Mouse (Mus musculus): ENCODE measurements around the gene Ckap4. TPM values are rescaled to one million over a fixed set of nuclear protein-coding genes. Genes with fewer than 3 reads are reported as not detected.

The Ckap4 gene
- polyA plus RNA-seq, 1 experiment, result 10.5 TPM

DNA sequence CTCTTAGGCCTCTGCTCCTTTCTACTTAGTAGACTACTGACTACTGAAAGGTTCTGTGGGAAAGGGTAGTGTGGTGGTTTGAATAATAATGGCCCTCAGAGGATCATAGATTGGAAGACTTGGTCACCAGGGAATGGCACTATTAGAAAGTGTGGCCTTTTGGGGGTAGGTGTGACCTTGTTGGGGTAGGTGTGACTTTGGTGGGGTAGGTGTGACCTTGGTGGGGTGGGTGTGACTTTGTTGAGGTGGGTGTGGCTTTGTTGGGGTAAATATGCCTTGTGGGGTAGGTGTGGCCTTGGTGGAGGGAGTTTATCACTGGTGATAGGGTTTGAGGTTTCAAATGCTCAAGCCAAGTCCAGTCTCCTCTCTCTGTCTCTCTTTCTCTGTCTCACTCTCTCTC lies 21.1 kb downstream of the Ckap4 start:
- Histone ChIP-seq H3K36me3 (ENCODE audit: control insufficient read depth, insufficient read depth, low read length) (no peaks in the 10 kb centered on the region), H3K27me3 (ENCODE audit: control insufficient read depth, insufficient read depth, low read length) (no peaks in the 10 kb centered on the region), H3K4me3 (ENCODE audit: extremely low read depth, insufficient read depth, insufficient read length) (no peak overlapping the region), H3K4me1 (ENCODE audit: control insufficient read depth, insufficient read depth, insufficient read length) (peaks cover 18% of the 10 kb centered on the region), H3K27ac (ENCODE audit: insufficient read depth, low read length) (no peak overlapping the region)
- DNase-seq (ENCODE audit: low read depth in 1 of 2, low spot score in 2 of 2), result no peak
- TF ChIP-seq POLR2A (IDR thresholded peaks at IDR 0.05; ENCODE audit: low read depth, low read length), result no peak
- no peak for TF ChIP-seq CTCF (IDR thresholded peaks at IDR 0.05; ENCODE audit: extremely low read depth, insufficient read depth, insufficient read length, insufficient replicate concordance)

DNA sequence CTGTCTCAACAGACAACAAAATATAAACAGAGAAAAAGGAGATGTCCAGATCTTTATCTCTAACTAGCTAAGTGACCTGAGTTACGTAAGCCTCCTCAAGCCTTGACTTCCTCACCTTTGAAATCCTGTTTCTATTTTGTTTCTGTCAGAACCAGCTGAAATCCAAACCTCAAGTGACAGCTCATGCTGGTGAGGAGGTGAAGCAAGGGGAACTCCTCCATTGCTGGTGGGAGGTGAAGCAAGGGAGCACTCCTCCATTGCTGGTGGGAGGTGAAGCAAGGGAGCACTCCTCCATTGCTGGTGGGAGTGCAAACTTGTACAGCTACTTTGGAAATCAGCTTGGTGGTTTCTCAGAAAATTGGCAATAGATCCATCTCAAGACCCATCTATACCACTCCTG lies 25.3 kb downstream of the Ckap4 start:
- DNase-seq (ENCODE audit: low read depth in 1 of 2, low spot score in 2 of 2), result no peak
- Histone ChIP-seq H3K4me1 (ENCODE audit: control insufficient read depth, insufficient read depth, insufficient read length) (no peaks in the 10 kb centered on the region), H3K36me3 (ENCODE audit: control insufficient read depth, insufficient read depth, low read length) (no peaks in the 10 kb centered on the region), H3K27me3 (ENCODE audit: control insufficient read depth, insufficient read depth, low read length) (no peaks in the 10 kb centered on the region), H3K27ac (ENCODE audit: insufficient read depth, low read length) (no peak overlapping the region), H3K4me3 (ENCODE audit: extremely low read depth, insufficient read depth, insufficient read length) (no peak overlapping the region)
- TF ChIP-seq CTCF (IDR thresholded peaks at IDR 0.05; ENCODE audit: extremely low read depth, insufficient read depth, insufficient read length, insufficient replicate concordance) (no peak), POLR2A (IDR thresholded peaks at IDR 0.05; ENCODE audit: low read depth, low read length) (no peak)
- WGBS, result 76% methylated on average over 1 of the region's 1 CpGs

GRCm38 (mm10) chr10:84498867-84499266 lies 35.0 kb downstream of the Ckap4 start:
- H3K36me3 ChIP-seq (ENCODE audit: control insufficient read depth, insufficient read depth, low read length), result no peaks in the 10 kb centered on the region
- H3K27me3 ChIP-seq (ENCODE audit: control insufficient read depth, insufficient read depth, low read length), result no peaks in the 10 kb centered on the region
- DNase-seq (ENCODE audit: low read depth in 1 of 2, low spot score in 2 of 2), result no peak
- WGBS, result 30% methylated on average over 2 of the region's 2 CpGs
- H3K4me3 ChIP-seq (ENCODE audit: extremely low read depth, insufficient read depth, insufficient read length), result no peak overlapping the region
- no peak overlapping the region for H3K27ac ChIP-seq (ENCODE audit: insufficient read depth, low read length)
- TF ChIP-seq POLR2A (IDR thresholded peaks at IDR 0.05; ENCODE audit: low read depth, low read length) (no peak), CTCF (IDR thresholded peaks at IDR 0.05; ENCODE audit: extremely low read depth, insufficient read depth, insufficient read length, insufficient replicate concordance) (no peak)
- no peaks in the 10 kb centered on the region for H3K4me1 ChIP-seq (ENCODE audit: control insufficient read depth, insufficient read depth, insufficient read length)

DNA sequence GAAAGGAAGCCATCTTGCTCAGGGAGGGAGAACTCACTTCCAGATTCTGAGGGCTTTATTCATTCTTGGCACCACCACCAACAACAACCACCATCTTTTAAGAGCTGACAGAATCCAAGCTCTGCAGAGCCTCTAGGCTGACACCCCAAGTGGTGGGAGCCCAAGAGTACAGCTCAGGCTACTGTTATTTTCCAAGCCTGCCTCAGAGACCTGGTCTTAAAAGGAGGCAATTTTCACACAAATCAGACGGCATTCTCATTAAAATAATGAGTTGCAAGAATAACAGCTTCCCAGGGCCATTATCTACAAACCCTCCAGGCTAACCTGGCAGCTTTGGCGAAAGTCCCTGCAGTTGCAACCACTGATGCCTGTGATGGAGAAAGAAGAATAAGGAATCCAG lies 37.1 kb downstream of the Ckap4 start:
- no peak for DNase-seq (ENCODE audit: low read depth in 1 of 2, low spot score in 2 of 2)
- 77% methylated on average over 2 of the region's 2 CpGs for WGBS
- Histone ChIP-seq H3K27me3 (ENCODE audit: control insufficient read depth, insufficient read depth, low read length) (no peaks in the 10 kb centered on the region), H3K4me3 (ENCODE audit: extremely low read depth, insufficient read depth, insufficient read length) (no peak overlapping the region), H3K27ac (ENCODE audit: insufficient read depth, low read length) (no peak overlapping the region), H3K4me1 (ENCODE audit: control insufficient read depth, insufficient read depth, insufficient read length) (no peaks in the 10 kb centered on the region), H3K36me3 (ENCODE audit: control insufficient read depth, insufficient read depth, low read length) (no peaks in the 10 kb centered on the region)
- TF ChIP-seq CTCF (IDR thresholded peaks at IDR 0.05; ENCODE audit: extremely low read depth, insufficient read depth, insufficient read length, insufficient replicate concordance) (no peak), POLR2A (IDR thresholded peaks at IDR 0.05; ENCODE audit: low read depth, low read length) (no peak)

DNA sequence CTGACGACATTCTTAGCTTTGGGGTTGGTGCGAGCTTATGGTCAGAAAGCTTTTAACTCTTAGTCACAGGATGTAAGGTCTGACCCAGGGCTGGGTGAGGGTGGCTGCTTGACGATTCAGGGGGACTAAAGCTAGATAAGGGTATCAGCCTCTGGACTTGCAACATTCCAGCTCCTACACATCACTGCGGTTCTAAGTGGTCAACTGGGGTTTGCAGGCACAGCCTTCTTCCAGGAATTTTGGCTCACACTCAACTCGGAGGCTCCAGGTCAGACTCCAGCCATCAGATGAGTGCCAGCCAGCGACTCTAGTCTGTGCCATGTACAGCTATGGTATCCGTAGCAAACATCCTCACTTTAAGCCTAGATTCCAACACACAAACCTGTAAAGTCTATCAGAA lies 39.4 kb downstream of the Ckap4 start:
- 86% methylated on average over 7 of the region's 7 CpGs for WGBS
- TF ChIP-seq POLR2A (IDR thresholded peaks at IDR 0.05; ENCODE audit: low read depth, low read length), result no peak
- TF ChIP-seq CTCF (IDR thresholded peaks at IDR 0.05; ENCODE audit: extremely low read depth, insufficient read depth, insufficient read length, insufficient replicate concordance), result no peak
- no peak for DNase-seq (ENCODE audit: low read depth in 1 of 2, low spot score in 2 of 2)
- Histone ChIP-seq H3K4me1 (ENCODE audit: control insufficient read depth, insufficient read depth, insufficient read length) (no peaks in the 10 kb centered on the region), H3K27me3 (ENCODE audit: control insufficient read depth, insufficient read depth, low read length) (no peaks in the 10 kb centered on the region), H3K4me3 (ENCODE audit: extremely low read depth, insufficient read depth, insufficient read length) (no peak overlapping the region), H3K36me3 (ENCODE audit: control insufficient read depth, insufficient read depth, low read length) (no peaks in the 10 kb centered on the region), H3K27ac (ENCODE audit: insufficient read depth, low read length) (no peak overlapping the region)

DNA sequence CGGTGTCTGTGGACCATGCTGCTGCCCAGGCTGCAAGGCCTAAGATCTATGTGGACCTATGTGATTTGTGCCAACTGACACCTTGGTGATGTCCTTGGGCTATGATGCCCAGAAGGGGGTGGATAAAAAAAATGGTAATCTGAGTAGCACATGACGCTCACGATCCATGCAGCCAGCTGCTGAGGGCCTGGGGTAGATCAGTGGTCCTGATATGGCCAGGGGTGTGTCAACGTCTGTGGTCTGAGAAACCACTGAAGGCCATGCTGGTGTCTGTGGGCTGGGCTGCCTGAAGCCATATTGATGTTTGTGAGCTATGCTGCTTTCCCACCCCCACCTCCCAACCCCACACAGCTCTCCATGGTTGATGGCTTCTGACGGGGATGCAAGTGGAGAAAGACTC lies 43.7 kb downstream of the Ckap4 start:
- no peak overlapping the region for H3K27ac ChIP-seq (ENCODE audit: insufficient read depth, low read length)
- 74% methylated on average over 5 of the region's 5 CpGs for WGBS
- no peak for DNase-seq (ENCODE audit: low read depth in 1 of 2, low spot score in 2 of 2)

DNA sequence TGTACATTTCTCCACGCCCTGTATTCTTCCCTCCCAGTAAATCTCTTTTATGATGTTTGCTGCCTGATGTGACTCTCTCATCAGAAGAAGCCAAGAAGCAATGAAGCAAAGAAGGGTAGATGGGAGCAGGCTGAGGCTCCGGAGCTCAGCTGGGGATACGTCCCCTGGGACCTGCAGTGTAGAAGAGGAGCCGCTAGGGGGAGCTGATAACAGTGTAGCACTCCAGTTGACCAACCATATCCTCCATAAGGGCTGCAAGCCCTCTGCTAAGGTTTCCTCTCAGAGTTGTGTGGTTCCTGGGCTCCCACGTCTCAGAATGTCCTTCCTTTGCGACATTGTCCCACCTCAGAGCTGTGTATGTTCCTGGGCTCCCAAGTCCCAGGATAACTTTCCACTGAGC lies 45.5 kb downstream of the Ckap4 start:
- Histone ChIP-seq H3K27ac (ENCODE audit: insufficient read depth, low read length) (no peak overlapping the region), H3K36me3 (ENCODE audit: control insufficient read depth, insufficient read depth, low read length) (no peaks in the 10 kb centered on the region), H3K27me3 (ENCODE audit: control insufficient read depth, insufficient read depth, low read length) (no peaks in the 10 kb centered on the region), H3K4me3 (ENCODE audit: extremely low read depth, insufficient read depth, insufficient read length) (no peak overlapping the region), H3K4me1 (ENCODE audit: control insufficient read depth, insufficient read depth, insufficient read length) (no peaks in the 10 kb centered on the region)
- 32% methylated on average over 6 of the region's 6 CpGs for WGBS
- TF ChIP-seq POLR2A (IDR thresholded peaks at IDR 0.05; ENCODE audit: low read depth, low read length), result no peak
- peak; percentile 66; the same call in 1 of the 2 replicates for TF ChIP-seq CTCF (IDR thresholded peaks at IDR 0.05; ENCODE audit: extremely low read depth, insufficient read depth, insufficient read length, insufficient replicate concordance)
- DNase-seq (ENCODE audit: low read depth in 1 of 2, low spot score in 2 of 2), result peak; percentile 17 to 62

More for the DNA sequence above, 43.7 kb downstream of the Ckap4 start:
- no peaks in the 10 kb centered on the region for H3K4me1 ChIP-seq (ENCODE audit: control insufficient read depth, insufficient read depth, insufficient read length)
- no peak overlapping the region for H3K4me3 ChIP-seq (ENCODE audit: extremely low read depth, insufficient read depth, insufficient read length)
- H3K27me3 ChIP-seq (ENCODE audit: control insufficient read depth, insufficient read depth, low read length), result no peaks in the 10 kb centered on the region
- no peak for TF ChIP-seq POLR2A (IDR thresholded peaks at IDR 0.05; ENCODE audit: low read depth, low read length)
- TF ChIP-seq CTCF (IDR thresholded peaks at IDR 0.05; ENCODE audit: extremely low read depth, insufficient read depth, insufficient read length, insufficient replicate concordance), result no peak
- H3K36me3 ChIP-seq (ENCODE audit: control insufficient read depth, insufficient read depth, low read length), result no peaks in the 10 kb centered on the region
